Mouse (Mus musculus) neutrophil, adult 5-6 weeks (primary cell): ENCODE data around the gene Phpt1. TPM values are rescaled to one million over a fixed set of nuclear protein-coding genes. Genes with fewer than 3 reads are reported as not detected.
A peak's percentile ranks its signal among the peaks of the same experiment; 100 is the strongest.

Experiments
- ATAC-seq: fragments of 151-379, 151-347 bp; 2 replicates; pipeline ENCODE4 v1.8.0; 2017; ENCODE audit warnings: mild to moderate bottlenecking, moderate TSS enrichment; ENCODE audit not compliant: insufficient number of reproducible peaks, poor library complexity, low FRiP score, severe bottlenecking; ENCODE audit errors: extremely low read depth
- total RNA-seq: library from RNA; stranded (forward); fragments of 200-1000 nt; gene quantifications from 2 replicates; pipeline ENCODE4 v1.2.3, GENCODE M21; 2017

Phpt1 gene
- total RNA-seq, 1 experiment from 2014 or later = 1.5 TPM

GRCm38 (mm10) chr2:25540541-25540948 lies 34.5 kb downstream of the Phpt1 start:
- ATAC-seq = no peak

GRCm38 (mm10) chr2:25536531-25536930 lies 38.5 kb downstream of the Phpt1 start:
- no peak for ATAC-seq

GRCm38 (mm10) chr2:25534866-25535182 lies 40.2 kb downstream of the Phpt1 start:
- no peak for ATAC-seq

- ATAC-seq = peak; percentile 93
Measured at GRCm38 (mm10) chr2:25534178-25534865, 40.7 kb downstream of the Phpt1 start.

GRCm38 (mm10) chr2:25533707-25534106 lies 41.3 kb downstream of the Phpt1 start:
- no peak for ATAC-seq

GRCm38 (mm10) chr2:25526510-25527302 lies 48.3 kb downstream of the Phpt1 start:
- ATAC-seq = no peak

Other genes with a start within 250 kb of the Phpt1 start
- gene Man1b1, start 242.9 kb downstream of the Phpt1 start, total RNA-seq = 49.2 and 79.5 TPM in 2 replicates
- gene Dpp7, start 218.9 kb downstream of the Phpt1 start, total RNA-seq = 24.7 and 25.5 TPM in 2 replicates
- 8.7 and 11.7 TPM in 2 replicates for gene Uap1l1, start 209.5 kb downstream of the Phpt1 start, total RNA-seq
- not detected in 2 replicates for gene Sapcd2, start 202.9 kb downstream of the Phpt1 start, total RNA-seq
- not detected in 2 replicates for gene Entpd2, start 179.3 kb downstream of the Phpt1 start, total RNA-seq
- not detected in 2 replicates for gene Npdc1, start 175.9 kb downstream of the Phpt1 start, total RNA-seq
- gene Fut7, start 152.0 kb downstream of the Phpt1 start, total RNA-seq = 4.0 and 4.5 TPM in 2 replicates
- 15.7 and 21.4 TPM in 2 replicates for gene Abca2, start 146.5 kb downstream of the Phpt1 start, total RNA-seq
- gene Clic3, start 118.4 kb downstream of the Phpt1 start, total RNA-seq = not detected in 2 replicates
- gene Paxx, start 114.1 kb downstream of the Phpt1 start, total RNA-seq = 38.3 and 54.9 TPM in 2 replicates
- not detected in 2 replicates for gene Ptgds, start 105.2 kb downstream of the Phpt1 start, total RNA-seq
- gene Lcn12, start 81.3 kb downstream of the Phpt1 start, total RNA-seq = not detected in 2 replicates
- gene Fbxw5, start 74.5 kb downstream of the Phpt1 start, total RNA-seq = 37.1 and 43.1 TPM in 2 replicates
- 0.98 TPM in 1 of 2 replicates, not detected in the other for gene C8g, start 73.5 kb downstream of the Phpt1 start, total RNA-seq
- 28.1 and 30.4 TPM in 2 replicates for gene Traf2, start 28.3 kb downstream of the Phpt1 start, total RNA-seq
- gene Edf1, start 17.4 kb downstream of the Phpt1 start, total RNA-seq = 66.3 and 85.4 TPM in 2 replicates
- 4.5 and 5.4 TPM in 2 replicates for gene Mamdc4, start 379 bp downstream of the Phpt1 start, total RNA-seq
- gene Ajm1, start 6.5 kb upstream of the Phpt1 start, total RNA-seq = 0.25 TPM in 1 of 2 replicates, not detected in the other
- 44.4 and 65.6 TPM in 2 replicates for gene Rabl6, start 33.3 kb upstream of the Phpt1 start, total RNA-seq
- not detected in 2 replicates for gene Ccdc183, start 42.5 kb upstream of the Phpt1 start, total RNA-seq
- 1.2 and 2.0 TPM in 2 replicates for gene Tmem141, start 46.8 kb upstream of the Phpt1 start, total RNA-seq
- gene Fcna, start 52.8 kb upstream of the Phpt1 start, total RNA-seq = not detected in 2 replicates
- not detected in 2 replicates for gene Lcn8, start 77.9 kb upstream of the Phpt1 start, total RNA-seq
- not detected in 2 replicates for gene Lcn5, start 82.7 kb upstream of the Phpt1 start, total RNA-seq
- gene Lcn6, start 101.6 kb upstream of the Phpt1 start, total RNA-seq = not detected in 2 replicates
- not detected in 2 replicates for gene Lcn10, start 107.5 kb upstream of the Phpt1 start, total RNA-seq
- gene Obp2a, start 124.8 kb upstream of the Phpt1 start, total RNA-seq = not detected in 2 replicates
- 10.3 and 14.4 TPM in 2 replicates for gene Bmyc, start 131.5 kb upstream of the Phpt1 start, total RNA-seq
- gene Obp2b, start 161.8 kb upstream of the Phpt1 start, total RNA-seq = not detected in 2 replicates
- not detected in 2 replicates for gene Lcn3, start 190.3 kb upstream of the Phpt1 start, total RNA-seq
- gene Lcn11, start 201.8 kb upstream of the Phpt1 start, total RNA-seq = not detected in 2 replicates
- not detected in 2 replicates for gene Gm13539, start 207.0 kb upstream of the Phpt1 start, total RNA-seq
- gene Glt6d1, start 240.6 kb upstream of the Phpt1 start, total RNA-seq = not detected in 2 replicates
- gene Lcn9, start 247.9 kb upstream of the Phpt1 start, total RNA-seq = not detected in 2 replicates